Mouse (Mus musculus) MEL (cell line): ENCODE results near the gene Gchfr.

ENCODE experiments used
- ELF1 ChIP-seq: IDR thresholded peaks from 2 replicates; pipeline ENCODE4 v1.6.1; 2014; ENCODE audit warnings: low read depth, mild to moderate bottlenecking, inconsistent platforms, low read length, improper control_type of control experiment, moderate library complexity
- TAL1 ChIP-seq: IDR thresholded peaks from 2 replicates; pipeline ENCODE4 v1.6.1; 2012; ENCODE audit warnings: mild to moderate bottlenecking, inconsistent platforms, low read length, moderate library complexity, mixed read lengths
- USF2 ChIP-seq, 2 experiments: IDR thresholded peaks; 2 replicates each; pipeline ENCODE4 v1.6.1; 2011 to 2012; ENCODE audit warnings: improper control_type of control experiment in 2 of 2, low read length in 2 of 2, borderline replicate concordance in 1 of 2, inconsistent platforms in 1 of 2, low read depth in 1 of 2, mild to moderate bottlenecking in 1 of 2; ENCODE audit not compliant: insufficient read depth in 1 of 2
- ZNF384 ChIP-seq: IDR thresholded peaks from 2 replicates; pipeline ENCODE4 v1.6.1; 2012; ENCODE audit warnings: low read depth, mild to moderate bottlenecking, inconsistent platforms, low read length, improper control_type of control experiment

DNA sequence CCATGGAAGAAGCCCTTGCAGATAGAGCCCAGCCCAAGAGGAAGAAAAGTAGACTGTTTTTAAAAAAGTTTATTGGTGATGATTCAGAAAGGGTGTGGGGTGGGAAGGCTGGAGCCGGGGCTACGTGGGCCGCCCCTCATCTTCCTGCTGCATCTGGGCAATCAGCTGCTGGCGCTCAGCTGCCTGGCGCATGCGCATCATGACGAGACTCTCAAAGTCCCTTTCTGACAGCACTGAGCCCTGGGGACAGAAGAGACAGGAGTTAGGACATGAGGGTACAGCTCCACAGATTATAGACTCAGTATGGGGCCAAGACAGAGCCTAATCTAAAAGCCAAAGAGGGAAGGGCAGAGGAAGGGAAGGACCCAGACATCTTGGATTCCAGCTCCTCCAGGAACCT, 4.9 kb downstream of the Gchfr start:
- no peak for TF ChIP-seq TAL1
- no peak for TF ChIP-seq USF2 (IDR thresholded peaks at IDR 0.05; ENCODE audit: borderline replicate concordance in 1 of 2, insufficient read depth in 1 of 2, low read depth in 1 of 2, low read length in 2 of 2)
- TF ChIP-seq ZNF384 = no peak
- 0 out of 2 replicates have a peak, but pooled peaks have one; percentile 4 for TF ChIP-seq ELF1
